Mouse (Mus musculus) gastrocnemius, postnatal 10 days (tissue): ENCODE data around the gene Zbtb45. TPM values are rescaled to one million over a fixed set of nuclear protein-coding genes. Genes with fewer than 3 reads are reported as not detected.

Experiments used
- DNase-seq: peaks from one replicate; pipeline ENCODE4 v3.0.0; 2021; ENCODE audit warnings: mixed read lengths
- total RNA-seq, 2 experiments: library from RNA; stranded (reverse); gene quantifications; 2 replicates each; pipeline ENCODE4 v1.2.3; 2021

Gene Zbtb45
- total RNA-seq, 2 experiments from 2014 or later, result 5.5 to 6.6 TPM

GRCm38 (mm10) chr7:12998851-12999250 is 11.0 kb downstream of the Zbtb45 start, which contains the start of gene Trim28:
Trim28 (plus strand) TSS chr7:12999114.
- DNase-seq, result no peak

- DNase-seq, result no peak
Measured at GRCm38 (mm10) chr7:12998053-12998452, 11.8 kb downstream of the Zbtb45 start, which contains the start of gene Slc27a5. Slc27a5 (minus strand) TSS chr7:12998192.

- no peak for DNase-seq
Measured at GRCm38 (mm10) chr7:12997230-12997629, 12.6 kb downstream of the Zbtb45 start.

GRCm38 (mm10) chr7:12995862-12996261 is 14.0 kb downstream of the Zbtb45 start:
- no peak for DNase-seq

- no peak for DNase-seq
Measured at GRCm38 (mm10) chr7:12993148-12993547, 16.7 kb downstream of the Zbtb45 start.

GRCm38 (mm10) chr7:12992222-12992621 is 17.6 kb downstream of the Zbtb45 start:
- no peak for DNase-seq

- DNase-seq, result no peak
Measured at GRCm38 (mm10) chr7:12987409-12988189, 22.2 kb downstream of the Zbtb45 start.

GRCm38 (mm10) chr7:12986906-12987305 is 22.9 kb downstream of the Zbtb45 start:
- no peak for DNase-seq

- DNase-seq, result no peak
Measured at GRCm38 (mm10) chr7:12985724-12986123, 24.1 kb downstream of the Zbtb45 start.

GRCm38 (mm10) chr7:12980291-12980690 is 29.5 kb downstream of the Zbtb45 start:
- DNase-seq, result no peak

- no peak for DNase-seq
Measured at GRCm38 (mm10) chr7:12979776-12980175, 30.1 kb downstream of the Zbtb45 start.

- DNase-seq, result no peak
Measured at GRCm38 (mm10) chr7:12978931-12979722, 30.7 kb downstream of the Zbtb45 start.

- DNase-seq, result peak; percentile 97
Measured at GRCm38 (mm10) chr7:12977682-12978389, 32.0 kb downstream of the Zbtb45 start, which contains the start of gene Zfp446. Zfp446 (plus strand) TSS chr7:12977848.

- DNase-seq, result no peak
Measured at GRCm38 (mm10) chr7:12970906-12971305, 38.9 kb downstream of the Zbtb45 start.

- DNase-seq, result peak; percentile 53
Measured at GRCm38 (mm10) chr7:12966104-12966845, 43.6 kb downstream of the Zbtb45 start.

GRCm38 (mm10) chr7:12965678-12966091 is 44.1 kb downstream of the Zbtb45 start, which contains the start of gene Zfp324:
Zfp324 (plus strand) TSS chr7:12965838.
- peak; percentile 82 for DNase-seq

- peak; percentile 19 for DNase-seq
Measured at GRCm38 (mm10) chr7:12961511-12962141, 48.2 kb downstream of the Zbtb45 start.

- DNase-seq, result no peak
Measured at GRCm38 (mm10) chr7:12959718-12960117, 50.1 kb downstream of the Zbtb45 start.

- no peak for DNase-seq
Measured at GRCm38 (mm10) chr7:12958948-12959347, 50.9 kb downstream of the Zbtb45 start.

- DNase-seq, result no peak
Measured at GRCm38 (mm10) chr7:12957511-12957910, 52.3 kb downstream of the Zbtb45 start.

GRCm38 (mm10) chr7:12954896-12955295 is 54.9 kb downstream of the Zbtb45 start:
- no peak for DNase-seq
